Mouse (Mus musculus): ENCODE measurements around the gene Fbxl17. TPM values are rescaled to one million over a fixed set of nuclear protein-coding genes. Genes with fewer than 3 reads are reported as not detected.

The Fbxl17 gene
- total and polyA plus RNA-seq, 2 experiments from 2014 or later: 10.7 to 32.0 TPM

GRCm38 (mm10) chr17:63303862-63304261 lies 196.0 kb downstream of the Fbxl17 start:
- Histone ChIP-seq H3K4me3 (ENCODE audit: low read depth, low read length) (no peak overlapping the region), H3K4me2 (ENCODE audit: low read depth) (no peak overlapping the region), H3K9ac (no peak overlapping the region), H3K4me1 (ENCODE audit: insufficient read depth) (no peaks in the 10 kb centered on the region; the same call in 1 of the 2 replicates), H3K27ac (ENCODE audit: low read depth, low read length) (no peak overlapping the region), H3K9me3 (ENCODE audit: low read length) (no peaks in the 10 kb centered on the region), H3K36me3 (ENCODE audit: insufficient read depth) (no peaks in the 10 kb centered on the region), H3K27me3 (ENCODE audit: insufficient read depth, low read length) (no peaks in the 10 kb centered on the region)
- DNase-seq (no peak), ATAC-seq (no peak)
- 58% methylated on average over 4 of the region's 4 CpGs for WGBS
- TF ChIP-seq CTCF (IDR thresholded peaks at IDR 0.05; ENCODE audit: low read depth): no peak

GRCm38 (mm10) chr17:63301822-63302393 lies 197.9 kb downstream of the Fbxl17 start:
- no peak overlapping the region for H3K4me2 ChIP-seq (ENCODE audit: low read depth)
- DNase-seq (no peak), ATAC-seq (0 out of 2 replicates have a peak, but pooled peaks have one; percentile 12)
- no peaks in the 10 kb centered on the region for H3K36me3 ChIP-seq (ENCODE audit: insufficient read depth)
- 36% methylated on average over 12 of the region's 12 CpGs for WGBS
- H3K4me3 ChIP-seq (ENCODE audit: low read depth, low read length): no peak overlapping the region
- TF ChIP-seq CTCF (IDR thresholded peaks at IDR 0.05; ENCODE audit: low read depth): no peak
- H3K9me3 ChIP-seq (ENCODE audit: low read length): no peaks in the 10 kb centered on the region
- H3K27ac ChIP-seq (ENCODE audit: low read depth, low read length): no peak overlapping the region
- H3K4me1 ChIP-seq (ENCODE audit: insufficient read depth): no peaks in the 10 kb centered on the region; the same call in 1 of the 2 replicates
- H3K9ac ChIP-seq: no peak overlapping the region
- H3K27me3 ChIP-seq (ENCODE audit: insufficient read depth, low read length): no peaks in the 10 kb centered on the region

- no peak for TF ChIP-seq CTCF (IDR thresholded peaks at IDR 0.05; ENCODE audit: low read depth)
- Histone ChIP-seq H3K4me2 (ENCODE audit: low read depth) (no peak overlapping the region), H3K27ac (ENCODE audit: low read depth, low read length) (no peak overlapping the region), H3K9me3 (ENCODE audit: low read length) (no peaks in the 10 kb centered on the region), H3K4me3 (ENCODE audit: low read depth, low read length) (no peak overlapping the region), H3K36me3 (ENCODE audit: insufficient read depth) (no peaks in the 10 kb centered on the region), H3K9ac (no peak overlapping the region), H3K4me1 (ENCODE audit: insufficient read depth) (no peaks in the 10 kb centered on the region), H3K27me3 (ENCODE audit: insufficient read depth, low read length) (no peaks in the 10 kb centered on the region)
- WGBS: 41% methylated on average over 2 of the region's 2 CpGs
- no peak for DNase-seq
- ATAC-seq: no peak
Observed at GRCm38 (mm10) chr17:63295471-63295870, 204.3 kb downstream of the Fbxl17 start.

GRCm38 (mm10) chr17:63294961-63295360 lies 204.9 kb downstream of the Fbxl17 start:
- H3K27ac ChIP-seq (ENCODE audit: low read depth, low read length): no peak overlapping the region
- H3K4me2 ChIP-seq (ENCODE audit: low read depth): no peak overlapping the region
- 85% methylated on average over 3 of the region's 3 CpGs for WGBS
- no peaks in the 10 kb centered on the region for H3K9me3 ChIP-seq (ENCODE audit: low read length)
- no peak overlapping the region for H3K4me3 ChIP-seq (ENCODE audit: low read depth, low read length)
- H3K36me3 ChIP-seq (ENCODE audit: insufficient read depth): no peaks in the 10 kb centered on the region
- DNase-seq (no peak), ATAC-seq (no peak)
- no peak for TF ChIP-seq CTCF (IDR thresholded peaks at IDR 0.05; ENCODE audit: low read depth)
- no peaks in the 10 kb centered on the region for H3K27me3 ChIP-seq (ENCODE audit: insufficient read depth, low read length)
- H3K4me1 ChIP-seq (ENCODE audit: insufficient read depth): no peaks in the 10 kb centered on the region
- H3K9ac ChIP-seq: no peak overlapping the region

GRCm38 (mm10) chr17:63293979-63294378 lies 205.8 kb downstream of the Fbxl17 start:
- H3K27ac ChIP-seq (ENCODE audit: low read depth, low read length): no peak overlapping the region
- H3K27me3 ChIP-seq (ENCODE audit: insufficient read depth, low read length): no peaks in the 10 kb centered on the region
- no peak for TF ChIP-seq CTCF (IDR thresholded peaks at IDR 0.05; ENCODE audit: low read depth)
- WGBS: 32% methylated on average over 3 of the region's 3 CpGs
- H3K9ac ChIP-seq: no peak overlapping the region
- no peaks in the 10 kb centered on the region for H3K4me1 ChIP-seq (ENCODE audit: insufficient read depth)
- no peak overlapping the region for H3K4me3 ChIP-seq (ENCODE audit: low read depth, low read length)
- H3K9me3 ChIP-seq (ENCODE audit: low read length): no peaks in the 10 kb centered on the region
- no peak for DNase-seq
- H3K36me3 ChIP-seq (ENCODE audit: insufficient read depth): no peaks in the 10 kb centered on the region
- no peak overlapping the region for H3K4me2 ChIP-seq (ENCODE audit: low read depth)
- no peak for ATAC-seq

GRCm38 (mm10) chr17:63289317-63289913 lies 210.4 kb downstream of the Fbxl17 start:
- Histone ChIP-seq H3K9ac (no peak overlapping the region), H3K36me3 (ENCODE audit: insufficient read depth) (no peaks in the 10 kb centered on the region), H3K4me1 (ENCODE audit: insufficient read depth) (peaks cover 10% of the 10 kb centered on the region), H3K4me2 (ENCODE audit: low read depth) (no peak overlapping the region), H3K27ac (ENCODE audit: low read depth, low read length) (no peak overlapping the region), H3K9me3 (ENCODE audit: low read length) (no peaks in the 10 kb centered on the region), H3K4me3 (ENCODE audit: low read depth, low read length) (no peak overlapping the region), H3K27me3 (ENCODE audit: insufficient read depth, low read length) (no peaks in the 10 kb centered on the region)
- WGBS: 95% methylated on average over 1 of the region's 1 CpGs
- no peak for DNase-seq
- ATAC-seq: no peak
- TF ChIP-seq CTCF (IDR thresholded peaks at IDR 0.05; ENCODE audit: low read depth): no peak

GRCm38 (mm10) chr17:63288850-63289249 lies 211.0 kb downstream of the Fbxl17 start:
- no peak overlapping the region for H3K27ac ChIP-seq (ENCODE audit: low read depth, low read length)
- H3K36me3 ChIP-seq (ENCODE audit: insufficient read depth): no peaks in the 10 kb centered on the region
- no peak overlapping the region for H3K4me2 ChIP-seq (ENCODE audit: low read depth)
- no peak overlapping the region for H3K9ac ChIP-seq
- ATAC-seq: no peak
- H3K4me1 ChIP-seq (ENCODE audit: insufficient read depth): peaks cover 10% of the 10 kb centered on the region
- H3K9me3 ChIP-seq (ENCODE audit: low read length): no peaks in the 10 kb centered on the region
- 86% methylated on average over 4 of the region's 4 CpGs for WGBS
- H3K27me3 ChIP-seq (ENCODE audit: insufficient read depth, low read length): no peaks in the 10 kb centered on the region
- TF ChIP-seq CTCF (IDR thresholded peaks at IDR 0.05; ENCODE audit: low read depth): no peak
- H3K4me3 ChIP-seq (ENCODE audit: low read depth, low read length): no peak overlapping the region
- DNase-seq: no peak

Measured in forebrain, postnatal 0 days (tissue).